In genomic region chr12:53656301-53656700, GRCm38 (mm10) we compare ENCODE assay signal across 20 mouse cellular contexts.
"Had no signal": no experiment of that assay in that cellular context is flagged by ENCODE, and none has a peak within 500 bp of the region (broad histone marks: within the 10 kb centered on the region; RNA-seq: fewer than 3 reads in every experiment).

No protein-coding gene starts in this region.

- H3K4me2 ChIP-seq: limb, embryonic 12.5 days; limb, embryonic 15.5 days; liver, embryonic 11.5 days; lung, embryonic 14.5 days; midbrain, embryonic 13.5 days; neural tube, embryonic 13.5 days; stomach, embryonic 15.5 days had no signal

- H3K36me3 ChIP-seq: limb, embryonic 12.5 days; limb, embryonic 15.5 days; midbrain, embryonic 13.5 days; neural tube, embryonic 13.5 days; stomach, embryonic 15.5 days had no signal

- DNase-seq: kidney, adult 2 months; kidney, postnatal 25 days; liver, postnatal 0 days; lung, embryonic 14.5 days; right cerebral cortex, postnatal 25 days; spleen, adult 18-20 months; thymus, postnatal 25 days had no signal

- ATAC-seq: intestine, embryonic 16.5 days; liver, postnatal 0 days; lung, postnatal 0 days; midbrain, embryonic 13.5 days had no signal

- H3K4me3 ChIP-seq: left cerebral cortex, adult 2 months; limb, embryonic 12.5 days; limb, embryonic 15.5 days; midbrain, embryonic 13.5 days; myocyte; neural tube, embryonic 13.5 days; stomach, embryonic 15.5 days had no signal

- H3K4me1 ChIP-seq: limb, embryonic 12.5 days; limb, embryonic 15.5 days; stomach, embryonic 15.5 days had no signal

- H3K9me3 ChIP-seq: limb, embryonic 12.5 days; limb, embryonic 15.5 days; midbrain, embryonic 13.5 days; neural tube, embryonic 13.5 days; stomach, embryonic 15.5 days had no signal

- H3K27ac ChIP-seq: kidney, postnatal 0 days; left cerebral cortex, adult 2 months; limb, embryonic 12.5 days; limb, embryonic 15.5 days; liver, embryonic 14.5 days; macrophage; midbrain, embryonic 13.5 days; neural tube, embryonic 13.5 days; stomach, embryonic 15.5 days had no signal

- H3K9ac ChIP-seq: limb, embryonic 12.5 days; limb, embryonic 15.5 days; liver, embryonic 14.5 days; liver, postnatal 0 days; lung, embryonic 14.5 days; midbrain, embryonic 13.5 days; neural tube, embryonic 13.5 days; stomach, embryonic 15.5 days had no signal

- H3K27me3 ChIP-seq: limb, embryonic 12.5 days; limb, embryonic 15.5 days; midbrain, embryonic 13.5 days; neural tube, embryonic 13.5 days; stomach, embryonic 15.5 days had no signal
